Mouse (Mus musculus) erythroid progenitor cell, adult 5-6 weeks (primary cell): ENCODE results near the gene Comp. TPM values are rescaled to one million over a fixed set of nuclear protein-coding genes. Genes with fewer than 3 reads are reported as not detected.

Source experiments
- ATAC-seq: replicated peaks from 2 replicates; pipeline ENCODE4 v1.8.0; 2016; ENCODE audit warnings: moderate number of reproducible peaks, mild to moderate bottlenecking, moderate TSS enrichment, inconsistent platforms; ENCODE audit not compliant: poor library complexity, low FRiP score, severe bottlenecking
- total RNA-seq, 2 experiments: library from RNA; stranded (forward) in 1 of 2; stranded (reverse) in 1 of 2; fragments of 150-400 nt in 1 of 2; fragments of 186-747, 209-891 nt in 1 of 2; gene quantifications; 2 replicates each; pipeline versions ENCODE4 v1.2.3 to v1.2.4; 2015 to 2017; ENCODE audit warnings: low replicate concordance in 2 of 2

Gene Comp
- total RNA-seq, 2 experiments from 2014 or later = not detected

DNA sequence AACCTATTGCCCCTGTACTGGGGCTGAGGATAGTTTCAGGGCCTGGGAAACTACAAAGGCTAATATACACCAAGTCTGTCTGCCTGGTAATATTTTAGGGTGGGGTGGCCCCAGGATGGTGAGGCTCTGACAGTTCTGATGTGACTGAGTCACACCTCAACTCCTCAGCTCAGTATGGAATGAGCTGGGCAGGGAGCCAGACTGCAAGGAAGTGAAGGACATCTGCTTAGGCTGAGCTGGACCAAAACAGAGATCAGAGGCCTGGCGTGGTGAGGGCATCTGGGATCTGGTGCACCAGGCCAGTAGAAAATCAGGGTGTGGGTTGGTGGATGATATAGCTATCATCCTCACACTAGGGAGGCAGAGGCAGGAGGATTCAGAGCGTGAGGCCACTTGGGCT lies 16.3 kb downstream of the Comp start:
- ATAC-seq = no peak

DNA sequence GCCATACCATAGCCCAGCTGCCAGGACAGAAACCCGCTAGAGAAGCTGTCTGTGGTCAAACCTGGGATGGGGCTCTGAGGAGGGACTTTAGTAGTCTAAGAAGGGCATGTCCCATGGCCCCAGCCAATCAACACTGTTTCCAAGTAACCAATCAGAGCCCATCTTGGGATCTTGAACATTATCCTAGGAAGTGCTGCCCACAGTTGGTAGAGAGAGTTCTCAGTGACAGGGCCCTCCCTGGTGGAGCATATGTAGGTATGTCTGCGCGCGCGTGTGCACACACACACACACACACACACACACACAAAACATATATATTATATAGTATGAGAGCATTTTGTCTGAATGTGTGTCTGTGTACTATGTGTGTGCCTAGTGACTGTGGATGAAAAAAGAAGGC lies 19.7 kb downstream of the Comp start:
- ATAC-seq = no peak

DNA sequence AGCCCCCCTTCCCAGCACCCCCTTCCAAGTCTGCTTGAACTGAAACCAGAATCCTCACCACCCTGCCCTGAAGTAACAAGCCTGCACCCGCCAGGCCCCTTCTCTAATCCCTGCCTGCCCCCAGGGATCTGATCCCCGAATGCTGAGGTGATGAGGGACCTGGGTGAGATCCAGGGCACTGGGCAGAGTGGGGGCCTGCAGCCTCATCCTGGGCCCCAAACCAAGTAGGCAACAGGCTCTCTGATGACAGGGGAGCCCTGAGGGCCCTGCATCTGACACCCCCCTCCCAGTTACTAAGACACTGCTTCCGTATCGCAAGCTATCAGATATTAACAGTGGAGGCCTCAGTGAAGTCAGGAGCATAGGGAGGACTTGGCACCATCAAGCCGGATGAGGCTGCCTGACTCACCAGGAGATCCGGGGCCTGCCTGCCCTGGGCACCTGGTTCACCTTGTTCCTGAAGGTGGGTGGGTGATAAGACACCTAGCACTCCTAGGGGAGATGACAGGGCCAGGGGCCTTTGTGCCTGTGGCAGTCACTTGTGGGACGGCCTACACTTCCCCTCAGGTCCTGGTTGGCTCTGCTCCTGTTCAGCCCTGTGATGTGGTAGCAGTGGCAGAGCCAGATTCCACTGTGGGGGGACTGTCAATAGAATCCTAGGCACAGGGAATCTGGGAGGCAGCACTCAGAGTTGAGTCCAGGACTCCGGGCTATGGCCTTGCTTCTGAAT lies 21.1 kb downstream of the Comp start:
- ATAC-seq = no peak

DNA sequence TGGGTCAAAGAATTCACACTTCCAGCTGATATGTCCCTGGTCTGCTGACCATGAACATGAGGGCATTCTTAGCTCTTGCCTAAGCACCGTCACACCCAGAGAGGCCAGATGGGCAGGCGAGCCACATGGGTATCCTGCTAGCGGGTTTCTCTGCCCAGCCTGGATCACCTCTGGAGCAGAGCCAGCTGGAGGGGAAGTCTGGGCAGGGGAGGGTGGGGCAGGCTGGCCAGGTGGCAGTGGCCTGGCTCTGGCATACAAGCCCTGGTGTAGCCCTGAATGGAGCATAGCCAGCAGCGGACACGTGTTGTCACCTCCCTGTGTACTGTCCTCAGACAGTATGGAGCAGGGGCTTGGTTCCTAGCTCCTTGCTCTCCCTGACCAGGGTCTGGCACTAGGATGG lies 22.3 kb downstream of the Comp start:
- ATAC-seq = no peak

DNA sequence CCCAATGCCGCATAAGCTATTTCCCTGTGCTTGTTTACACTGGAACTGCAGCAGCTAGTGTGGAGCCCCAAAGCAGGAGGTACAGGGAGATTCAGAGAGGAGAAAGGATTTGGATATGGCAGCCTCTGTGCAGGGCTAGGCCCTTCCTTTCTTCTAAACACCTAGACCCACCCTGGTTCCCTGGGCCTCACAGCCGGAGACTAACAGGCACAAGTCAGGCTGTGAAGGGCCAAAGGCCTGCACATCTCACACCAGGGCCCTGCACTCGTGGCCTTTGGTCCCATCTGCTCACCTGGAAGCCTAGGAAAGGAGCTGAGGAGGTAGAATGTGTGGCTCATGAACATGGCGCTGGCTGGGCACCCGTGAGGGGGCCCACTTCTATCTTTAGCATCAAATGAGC lies 22.8 kb downstream of the Comp start:
- ATAC-seq = no peak

DNA sequence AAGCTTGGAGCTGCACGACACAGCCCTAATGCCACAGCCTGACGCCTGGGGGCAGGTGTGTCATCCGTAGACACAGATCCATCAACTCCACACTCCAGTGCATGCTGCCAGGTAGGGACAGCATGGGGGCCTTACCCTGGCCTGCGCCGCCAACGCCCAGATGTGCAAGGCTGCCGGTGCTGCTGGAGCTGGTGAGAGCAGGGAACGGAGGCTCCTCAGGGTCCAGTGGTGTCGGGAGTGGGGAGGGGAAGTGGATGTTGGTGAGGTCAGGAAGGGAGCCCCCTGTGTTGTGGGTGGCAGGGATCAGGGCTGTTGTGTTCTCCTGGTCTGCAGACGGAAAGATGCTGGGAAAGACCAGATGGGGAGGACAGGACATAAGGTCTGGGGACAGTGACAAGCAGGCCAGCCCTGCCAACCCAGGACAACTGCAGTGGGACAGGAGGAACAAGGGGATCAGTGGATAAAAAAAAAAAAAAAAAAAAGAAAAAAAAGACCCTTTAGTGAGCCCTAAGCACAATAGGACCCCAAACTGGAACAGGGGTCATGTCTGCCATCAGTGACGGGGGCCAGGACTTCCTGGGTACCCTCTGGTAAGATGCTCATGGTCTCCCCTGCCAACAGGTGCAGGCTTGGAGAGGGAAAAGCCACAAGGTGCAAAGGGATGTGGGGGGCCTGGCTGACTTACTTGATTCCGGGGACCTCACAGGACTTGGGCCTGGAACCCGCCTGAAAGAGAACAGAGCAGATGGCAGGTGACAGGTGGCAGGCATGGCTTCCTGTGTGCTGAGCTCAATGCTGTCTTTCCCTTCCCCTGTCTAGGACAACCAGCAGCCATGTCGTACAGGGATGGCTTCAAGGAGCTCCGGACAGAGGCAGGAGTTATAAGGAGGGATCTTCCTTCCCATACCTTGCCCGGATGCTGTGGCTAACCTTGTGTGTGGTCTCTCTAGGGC lies 24.5 kb downstream of the Comp start:
- ATAC-seq = no peak

DNA sequence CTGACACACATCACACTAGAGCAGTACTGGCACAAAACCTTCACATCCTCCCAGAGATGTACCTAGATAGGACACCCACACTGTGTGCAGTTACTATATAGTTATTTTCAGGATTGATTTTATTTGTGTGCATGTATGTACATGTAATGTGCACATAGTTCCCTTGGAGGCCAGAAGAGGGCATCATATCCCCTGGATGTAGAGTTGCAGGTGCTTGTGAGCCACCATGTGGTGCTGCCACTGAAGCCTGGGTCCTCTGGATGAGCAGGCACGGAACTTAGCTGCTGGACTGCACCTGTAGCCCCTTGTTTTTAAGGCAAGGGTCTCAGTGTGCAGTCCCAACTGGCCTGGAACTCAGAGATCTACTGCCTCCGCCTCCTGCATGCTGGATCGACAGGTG lies 30.9 kb downstream of the Comp start:
- no peak for ATAC-seq

DNA sequence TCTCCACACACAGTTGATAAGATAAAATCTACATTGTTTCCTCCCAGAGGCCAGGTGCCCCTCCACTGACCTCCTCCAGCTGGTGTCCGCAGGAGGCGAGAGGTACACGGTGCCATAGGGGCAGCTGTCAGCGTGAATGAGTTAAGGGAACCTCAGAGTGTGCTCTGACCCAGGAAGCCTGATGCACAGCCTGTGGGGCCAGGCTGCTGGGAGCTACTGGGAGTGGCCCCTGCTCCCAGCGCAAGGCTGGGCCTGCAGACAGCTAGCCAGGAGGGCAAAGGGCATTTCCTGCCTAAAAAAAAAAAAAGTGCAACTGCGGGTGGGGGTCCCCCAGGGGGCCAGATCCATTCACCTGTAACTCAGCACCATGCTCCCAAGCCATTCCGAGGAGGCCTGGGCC lies 31.8 kb downstream of the Comp start:
- ATAC-seq = no peak

DNA sequence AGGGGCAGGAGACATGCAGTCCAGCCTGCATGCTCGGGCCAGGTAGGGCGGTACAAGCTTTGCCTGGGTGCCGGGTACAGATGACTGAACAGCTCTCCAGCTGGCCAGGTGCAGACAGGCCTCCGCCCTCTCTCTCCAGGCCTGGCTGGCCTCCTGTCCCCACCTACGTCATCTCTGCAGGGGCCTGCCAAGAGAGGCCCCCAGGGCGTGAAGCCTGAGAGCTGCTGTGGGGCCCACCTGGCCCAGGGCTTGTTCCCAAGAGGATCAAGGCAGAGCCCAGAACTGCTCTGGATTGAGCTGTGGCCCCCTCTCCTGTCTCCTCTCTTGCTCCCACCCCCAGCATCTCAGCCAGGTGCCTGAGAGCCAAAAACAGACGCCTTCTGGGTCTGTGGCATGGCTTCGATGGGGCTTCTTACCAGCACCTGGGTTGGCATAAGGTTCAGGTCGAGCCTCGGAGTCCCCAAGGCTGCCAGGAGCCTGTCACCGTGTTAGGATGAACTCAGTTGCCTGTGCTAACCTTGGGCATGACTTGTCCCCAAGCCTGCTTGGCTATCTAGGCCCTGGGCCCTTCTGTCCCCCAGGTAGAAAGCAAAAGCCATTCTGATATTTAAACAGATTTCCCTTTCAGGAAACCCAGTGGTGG lies 33.2 kb downstream of the Comp start:
- ATAC-seq = no peak

DNA sequence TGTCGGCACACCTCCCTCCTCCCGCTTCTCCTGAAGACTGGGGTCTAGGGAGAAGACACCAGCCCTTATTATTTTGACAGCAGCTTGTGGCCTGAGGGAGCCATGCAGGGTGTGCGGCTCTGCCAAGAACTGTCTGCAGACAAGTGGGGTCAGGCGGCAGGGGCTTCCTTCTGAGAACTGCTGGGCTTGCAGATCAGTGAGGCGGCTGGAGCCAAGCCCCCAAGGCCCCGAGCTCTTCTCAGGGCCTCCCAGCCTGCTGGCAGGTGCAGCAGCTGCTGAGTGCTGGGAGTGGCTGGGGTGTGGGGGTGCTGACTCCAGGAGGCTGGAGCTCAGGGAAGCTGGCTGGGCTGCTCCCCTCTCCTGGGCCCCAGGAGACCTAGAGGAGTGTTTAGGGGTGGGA lies 34.9 kb downstream of the Comp start:
- no peak for ATAC-seq

DNA sequence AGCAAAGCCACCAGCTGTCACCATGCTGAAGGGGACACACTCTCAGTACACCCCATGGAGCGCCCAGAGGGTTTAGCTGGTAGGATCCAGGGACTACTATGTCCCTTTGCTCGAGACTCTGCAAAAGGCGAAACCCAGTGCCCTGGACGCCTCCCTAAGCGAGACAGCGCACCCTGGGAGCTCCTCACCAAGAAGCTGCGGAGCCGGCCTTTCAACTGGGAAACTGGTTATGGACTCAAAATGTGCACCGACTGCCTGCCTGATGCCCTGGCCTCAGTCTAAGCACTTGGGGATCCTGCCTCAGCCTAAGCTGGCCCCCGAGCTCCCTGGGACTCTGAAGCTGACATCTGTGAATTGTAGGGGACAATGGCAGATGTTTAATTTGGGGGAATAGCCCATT lies 35.7 kb downstream of the Comp start:
- ATAC-seq = no peak

DNA sequence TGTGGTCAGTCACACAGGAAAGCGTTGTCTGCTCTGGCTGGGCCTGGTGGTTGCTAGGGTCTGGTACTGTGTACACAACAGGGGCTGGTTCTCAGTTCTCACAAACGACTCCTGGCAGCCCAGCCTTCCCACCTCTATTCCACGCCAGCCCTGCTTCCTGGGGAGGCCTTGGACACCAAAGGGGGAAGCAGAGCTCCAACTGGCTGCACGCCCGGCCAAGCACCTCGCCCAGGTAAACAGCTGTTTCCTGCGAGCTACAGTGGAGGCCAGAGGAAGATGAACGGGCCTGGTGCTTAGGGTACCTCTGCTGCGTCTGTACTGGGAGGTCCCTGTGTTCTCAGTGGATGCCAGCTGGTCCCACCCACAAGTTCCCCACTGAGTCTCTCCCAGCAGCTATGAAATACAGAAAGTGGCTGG lies 36.1 kb downstream of the Comp start:
- ATAC-seq = no peak

DNA sequence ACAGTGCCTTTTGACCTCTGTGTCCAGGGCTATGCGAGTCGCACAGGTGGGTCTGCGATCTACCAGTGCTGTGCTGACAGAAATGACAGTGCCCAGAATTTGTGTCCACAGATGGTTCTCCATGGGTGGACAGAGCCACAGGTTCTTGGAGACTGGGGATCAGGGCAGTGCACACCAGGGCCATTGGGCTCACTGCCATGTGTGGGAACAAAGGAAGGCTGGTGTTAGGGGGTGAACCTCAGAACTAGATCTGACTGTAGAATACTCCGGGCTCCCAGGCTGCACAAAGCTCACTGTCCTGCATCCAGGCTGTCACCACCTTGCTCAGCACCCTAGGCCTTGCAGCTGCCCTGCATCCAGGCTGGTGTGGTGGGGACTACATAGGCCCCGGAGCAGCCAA lies 36.9 kb downstream of the Comp start:
- ATAC-seq = no peak

DNA sequence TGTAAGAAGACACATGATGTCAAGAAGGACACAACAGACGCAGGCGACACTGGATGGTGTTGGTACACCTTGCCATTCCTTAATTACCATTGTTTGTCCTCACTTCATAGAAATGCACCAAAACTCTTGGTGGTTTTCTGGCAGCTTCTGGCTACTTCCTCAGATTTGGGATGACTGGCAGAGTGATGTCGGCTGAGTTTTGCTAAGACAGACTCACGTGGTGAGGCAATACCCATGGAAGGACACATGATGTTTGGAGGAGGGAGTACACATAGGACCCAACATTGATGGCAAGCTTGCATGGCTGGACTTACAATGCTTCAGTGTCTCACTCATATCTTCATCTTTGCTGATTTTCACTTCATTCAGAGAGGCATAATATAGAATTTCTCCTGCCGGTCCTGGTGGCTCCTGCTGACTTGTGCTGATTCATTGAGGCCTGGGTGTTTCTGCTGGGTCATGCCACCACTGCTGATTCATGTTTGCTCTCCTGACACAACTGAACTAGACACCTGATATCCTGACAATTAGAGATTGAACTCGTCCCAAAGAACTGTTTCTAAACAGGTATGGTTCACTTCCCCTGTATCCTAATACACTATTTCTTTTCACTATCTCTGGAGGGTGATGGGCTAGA lies 41.1 kb downstream of the Comp start:
- ATAC-seq = peak; percentile 82

DNA sequence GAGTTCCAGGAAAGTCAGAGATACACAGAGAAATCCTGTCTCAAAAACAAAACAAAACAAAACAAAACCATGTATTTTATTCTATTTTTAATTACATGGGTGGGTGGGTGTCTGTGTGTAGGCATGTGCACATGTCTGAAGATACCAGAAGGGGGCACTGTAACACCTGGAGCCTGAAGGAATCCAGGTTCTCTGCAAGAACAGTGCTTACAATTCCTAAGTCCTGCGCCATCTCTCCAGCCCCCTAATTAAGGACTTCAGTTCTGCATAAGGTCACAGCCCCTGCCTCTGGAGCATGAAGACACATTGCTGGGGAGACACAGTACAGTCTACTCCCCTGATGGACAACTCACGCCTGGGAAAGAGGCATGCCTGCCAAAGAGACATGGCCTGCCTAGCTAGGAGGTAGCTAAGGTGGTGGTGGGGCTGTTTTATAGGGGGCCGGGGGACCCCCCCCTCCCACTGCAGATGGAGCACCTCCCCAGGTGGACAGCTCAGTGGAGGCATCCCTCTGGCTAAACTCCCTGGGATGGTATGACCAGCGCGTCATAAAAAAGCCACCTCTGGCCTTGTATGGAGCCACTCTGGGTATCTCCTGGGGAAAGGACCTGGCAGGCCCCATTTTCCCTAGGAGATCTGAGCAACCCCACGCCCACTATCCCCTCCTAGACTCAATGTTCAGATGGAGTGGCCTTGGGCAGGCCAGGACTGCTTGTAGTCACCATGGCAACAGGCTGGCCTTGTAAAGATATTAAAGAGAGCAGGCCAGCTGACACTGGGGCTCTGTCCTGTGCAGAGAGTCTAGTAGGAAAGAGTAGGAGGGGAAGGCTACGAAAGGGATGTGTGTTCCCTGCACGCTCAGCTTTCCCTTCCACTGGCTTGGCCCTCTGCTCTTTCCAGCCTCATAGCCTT lies 42.4 kb downstream of the Comp start:
- 0 out of 2 replicates have a peak, but pooled peaks have one; percentile 28 for ATAC-seq

DNA sequence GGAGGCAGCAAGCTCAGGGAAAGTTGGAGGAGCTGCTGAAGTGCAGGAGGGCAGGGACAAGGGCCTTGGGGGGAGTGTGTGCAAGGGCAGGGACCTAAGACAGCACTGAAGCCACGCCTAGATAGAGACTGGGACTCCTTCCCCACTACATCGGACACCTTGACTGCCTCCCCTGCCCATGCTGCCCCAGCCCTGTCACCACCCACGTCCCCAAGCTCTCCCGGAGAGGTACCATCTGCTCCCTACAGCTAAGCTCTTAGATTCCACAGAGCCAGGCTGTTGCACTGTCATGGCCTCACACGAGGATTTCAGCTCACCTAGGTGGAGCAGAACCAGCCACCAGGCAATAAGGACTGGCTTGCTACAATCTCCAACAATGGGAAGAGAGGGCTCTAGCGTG lies 43.6 kb downstream of the Comp start:
- ATAC-seq = no peak

DNA sequence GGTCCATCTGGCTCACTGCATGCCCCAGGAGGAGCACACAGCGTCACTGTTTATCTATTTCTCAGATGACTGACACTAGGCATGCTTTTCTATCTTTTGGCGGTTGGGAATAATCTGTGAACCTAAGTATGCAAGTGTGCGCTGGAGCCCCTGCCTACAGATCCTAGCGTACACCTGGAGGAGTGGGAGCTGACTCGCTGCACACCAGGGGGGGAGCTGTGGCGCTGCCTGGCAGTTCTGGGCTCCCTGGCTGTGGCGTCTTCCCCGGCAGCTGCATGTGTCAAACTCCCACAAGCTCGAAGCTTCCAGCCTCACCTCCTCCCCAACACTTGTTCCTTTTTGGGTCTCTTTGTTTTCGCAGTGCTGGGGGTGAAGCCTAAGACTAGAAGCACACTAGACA lies 44.6 kb downstream of the Comp start:
- no peak for ATAC-seq

DNA sequence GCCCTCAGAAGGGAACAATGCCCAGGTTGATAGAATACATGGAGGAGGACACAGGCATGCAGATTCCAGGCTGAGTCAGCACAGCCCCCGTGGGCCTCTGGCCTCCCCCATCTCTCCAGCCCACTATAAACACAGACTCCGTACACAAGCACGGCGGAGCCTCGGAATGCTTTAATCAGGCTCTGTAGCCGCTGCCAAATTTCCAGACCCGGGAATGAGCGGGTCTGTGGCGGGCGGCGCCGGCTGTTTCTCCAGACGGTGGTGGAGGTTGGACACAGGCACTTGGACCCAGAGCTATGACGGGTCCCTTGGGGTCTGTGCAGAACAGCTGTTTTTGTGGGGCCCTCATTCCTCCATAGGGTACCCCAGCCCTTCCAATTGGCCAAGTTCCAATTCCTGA lies 45.6 kb downstream of the Comp start:
- ATAC-seq = no peak
